Mouse (Mus musculus) E14TG2a.4 (cell line): ENCODE measurements at regions not wholly inside any gene's neighbourhood (a gene's known extent, or its start where the extent isn't known, plus 50 kb on each side); places are given as distances from the start of the nearest gene placed in this dataset.

Experiments
- CTCF ChIP-seq: conservative IDR thresholded peaks from 2 replicates; pipeline ENCODE4 v1.5.1; 2014; ENCODE audit warnings: low read length
- NANOG ChIP-seq: IDR thresholded peaks from 2 replicates; pipeline ENCODE4 v1.6.1; 2014; ENCODE audit warnings: borderline replicate concordance, low read length, mixed read lengths

GRCm38 (mm10) chr11:109058021-109058420 lies 86.1 kb downstream of the E030025P04Rik start:
- TF ChIP-seq CTCF (no peak), NANOG (no peak)
